ENCODE assay signal across 15 mouse cellular contexts in genomic region chr9:95125683-95126082, GRCm38 (mm10).
"Had no signal": no experiment of that assay in that cellular context is flagged by ENCODE, and none has a peak within 500 bp of the region (broad histone marks: within the 10 kb centered on the region; RNA-seq: fewer than 3 reads in every experiment).

No protein-coding gene starts in this region.

- H3K27me3 ChIP-seq: kidney, embryonic 15.5 days; liver, embryonic 12.5 days; lung, embryonic 15.5 days; neural tube, embryonic 13.5 days; stomach, embryonic 15.5 days had no signal

- H3K4me2 ChIP-seq: kidney, embryonic 15.5 days; limb, embryonic 15.5 days; liver, embryonic 12.5 days; lung, embryonic 15.5 days; midbrain, embryonic 12.5 days; neural tube, embryonic 13.5 days; stomach, embryonic 15.5 days had no signal

- DNase-seq: kidney, adult 2 months; kidney, postnatal 14 days; retina, postnatal 1 day; right cerebral cortex, postnatal 14 days; thymus, adult 2 months; thymus, postnatal 25 days had no signal

- H3K36me3 ChIP-seq: kidney, embryonic 15.5 days; limb, embryonic 15.5 days; liver, embryonic 12.5 days; lung, embryonic 15.5 days; midbrain, embryonic 12.5 days; neural tube, embryonic 13.5 days; stomach, embryonic 15.5 days had no signal

- H3K4me3 ChIP-seq: kidney, embryonic 15.5 days; left cerebral cortex, adult 2 months; limb, embryonic 15.5 days; liver, embryonic 12.5 days; lung, embryonic 15.5 days; midbrain, embryonic 12.5 days; neural tube, embryonic 13.5 days; stomach, embryonic 15.5 days had no signal

- H3K9me3 ChIP-seq: kidney, embryonic 15.5 days; limb, embryonic 15.5 days; liver, embryonic 12.5 days; lung, embryonic 15.5 days; midbrain, embryonic 12.5 days; neural tube, embryonic 13.5 days; stomach, embryonic 15.5 days had no signal

- H3K9ac ChIP-seq: kidney, embryonic 15.5 days; limb, embryonic 15.5 days; liver, embryonic 12.5 days; lung, embryonic 15.5 days; midbrain, embryonic 12.5 days; neural tube, embryonic 13.5 days; stomach, embryonic 15.5 days had no signal

- ATAC-seq: liver, embryonic 12.5 days; midbrain, embryonic 16.5 days had no signal

- H3K27ac ChIP-seq: kidney, embryonic 15.5 days; left cerebral cortex, adult 2 months; limb, embryonic 15.5 days; liver, embryonic 12.5 days; lung, embryonic 15.5 days; midbrain, embryonic 12.5 days; neural tube, embryonic 13.5 days; stomach, embryonic 15.5 days had no signal
